Mouse (Mus musculus) R1 (cell line): ENCODE data around the gene Cacnb4.

Experiments used
- DNase-seq: peaks from one replicate; pipeline ENCODE4 v3.0.0-alpha.2; 2018; ENCODE audit warnings: low read depth, low spot score

The Cacnb4 gene

DNA sequence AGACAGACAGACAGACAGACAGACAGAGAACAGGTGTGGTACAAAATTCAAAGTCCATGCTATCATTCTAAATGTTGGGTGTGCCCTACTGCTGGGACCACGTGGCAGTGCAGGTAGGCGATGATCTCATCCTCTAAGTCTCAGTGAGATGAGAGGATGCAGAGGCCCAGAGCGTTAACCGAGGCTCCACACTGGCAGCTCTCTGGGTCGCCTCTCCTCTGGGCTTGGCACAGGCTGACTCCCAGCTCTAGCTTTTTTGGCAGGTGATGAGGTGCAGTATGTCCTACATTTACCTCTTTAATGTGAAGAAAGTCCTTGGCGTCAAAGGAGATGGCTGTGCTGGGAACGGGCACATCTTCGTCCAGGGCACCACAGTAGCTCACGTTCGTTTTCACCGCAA, 202.1 kb downstream of the Cacnb4 start:
- no peak for DNase-seq

DNA sequence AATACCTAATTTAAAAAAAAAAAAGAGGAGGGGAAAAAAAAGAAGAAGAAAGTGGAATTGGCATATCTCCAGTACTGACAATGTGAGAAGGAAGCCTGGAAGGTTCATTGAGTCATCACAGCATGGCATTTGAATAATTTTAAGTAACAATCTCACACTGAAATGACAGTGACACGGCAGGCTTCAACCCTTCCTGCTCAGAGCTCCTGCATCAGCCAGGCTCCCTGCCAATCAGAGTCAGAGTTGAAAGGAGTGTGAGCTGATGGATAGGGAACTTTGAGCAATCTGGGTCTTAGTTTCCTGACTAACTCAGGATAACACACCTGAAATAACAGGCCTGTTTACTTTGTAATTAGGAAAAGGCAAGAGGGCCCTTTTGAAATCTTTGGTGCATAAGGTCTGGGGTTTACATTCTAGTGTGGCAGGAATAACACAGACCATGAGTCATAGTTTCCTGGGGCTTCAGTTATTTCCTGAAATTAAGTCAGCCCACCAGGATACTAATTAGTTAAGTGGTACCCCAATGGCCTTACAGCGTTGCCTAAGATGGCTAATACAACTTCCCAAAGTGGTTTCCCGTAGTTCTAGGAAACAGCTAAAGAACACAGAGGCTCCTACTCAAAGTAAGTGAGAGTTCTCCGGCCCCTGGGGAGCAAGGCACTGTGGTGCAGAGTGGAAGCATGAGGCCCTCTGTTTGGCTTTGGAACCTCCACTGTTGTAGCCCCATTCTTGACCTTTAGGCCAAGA, 204.9 kb downstream of the Cacnb4 start:
- no peak for DNase-seq

DNA sequence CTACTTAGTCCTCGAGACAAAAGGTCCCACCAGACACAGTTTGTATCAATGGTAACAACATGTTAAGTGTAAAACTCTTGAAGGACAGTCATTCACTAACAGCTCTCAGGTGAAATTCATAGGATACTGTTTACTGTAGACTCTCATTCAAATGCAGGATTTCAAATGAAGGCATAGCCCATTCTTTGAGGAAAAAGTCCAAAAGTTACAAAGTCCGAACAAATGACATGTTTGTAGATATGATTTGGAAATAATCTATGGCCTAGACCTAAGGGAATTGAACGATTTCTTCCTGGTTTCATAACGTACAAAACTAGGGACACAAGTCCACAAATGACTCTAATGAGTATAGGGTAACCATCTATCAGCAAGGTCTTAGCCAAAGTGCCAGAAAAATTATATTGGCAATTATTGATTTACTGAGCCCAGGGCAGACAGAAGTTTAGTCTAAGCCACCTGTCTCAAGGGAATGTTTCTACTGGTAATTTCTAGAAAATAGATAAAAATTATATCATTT, 206.5 kb downstream of the Cacnb4 start:
- no peak for DNase-seq

DNA sequence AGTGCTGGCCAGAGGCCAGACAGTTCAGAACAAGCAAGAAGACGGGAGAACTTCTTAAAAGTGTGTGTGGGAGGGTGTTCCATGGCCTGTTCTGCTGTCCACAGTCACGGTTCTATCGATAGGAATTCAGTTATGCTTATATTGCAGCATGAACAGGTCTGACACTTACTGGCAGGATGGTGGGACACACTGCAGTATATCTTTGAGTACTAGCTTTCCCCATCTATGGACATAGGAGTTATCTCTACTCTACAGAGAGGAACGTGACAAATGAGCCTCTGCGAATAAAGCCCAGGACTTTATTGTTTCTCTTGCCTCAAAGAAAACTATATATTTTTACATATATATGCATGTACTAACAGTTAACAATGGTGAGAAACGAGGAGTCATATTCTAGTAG, 209.0 kb downstream of the Cacnb4 start:
- DNase-seq: no peak

DNA sequence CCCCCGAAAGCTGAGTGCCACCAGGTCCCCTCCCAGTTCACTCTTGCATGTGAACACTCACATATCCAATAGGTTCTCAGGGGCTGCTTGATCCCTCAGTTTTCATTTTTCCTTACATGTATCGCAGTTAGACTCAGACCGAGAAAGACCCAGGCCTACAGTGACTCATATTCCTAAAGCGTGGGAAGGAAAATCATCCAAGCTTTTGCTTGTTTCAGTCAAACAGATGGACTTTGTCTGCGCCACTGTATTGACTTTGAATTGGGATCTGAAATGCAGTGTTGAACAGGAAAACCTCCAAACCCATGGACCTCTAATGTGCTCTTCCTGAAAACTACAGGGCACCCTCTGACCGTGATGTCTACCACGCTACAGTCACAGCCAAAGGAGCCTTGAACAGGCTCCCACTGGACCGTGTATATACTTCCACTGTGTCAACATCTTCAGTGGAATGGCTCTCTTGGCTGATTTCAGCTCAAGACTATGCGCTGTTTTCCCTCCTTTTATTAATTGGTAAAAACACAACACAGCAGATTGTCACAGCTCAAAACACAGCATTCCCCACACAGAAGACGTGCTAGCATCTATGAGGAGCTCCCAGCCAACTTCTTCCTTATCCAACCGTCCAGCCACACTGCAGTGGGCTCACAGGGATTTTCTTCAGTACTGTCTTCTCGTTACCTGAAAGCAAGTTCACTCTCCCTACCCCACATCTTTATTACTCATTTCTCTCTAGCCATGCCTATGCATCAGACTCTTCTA, 215.2 kb downstream of the Cacnb4 start:
- no peak for DNase-seq

DNA sequence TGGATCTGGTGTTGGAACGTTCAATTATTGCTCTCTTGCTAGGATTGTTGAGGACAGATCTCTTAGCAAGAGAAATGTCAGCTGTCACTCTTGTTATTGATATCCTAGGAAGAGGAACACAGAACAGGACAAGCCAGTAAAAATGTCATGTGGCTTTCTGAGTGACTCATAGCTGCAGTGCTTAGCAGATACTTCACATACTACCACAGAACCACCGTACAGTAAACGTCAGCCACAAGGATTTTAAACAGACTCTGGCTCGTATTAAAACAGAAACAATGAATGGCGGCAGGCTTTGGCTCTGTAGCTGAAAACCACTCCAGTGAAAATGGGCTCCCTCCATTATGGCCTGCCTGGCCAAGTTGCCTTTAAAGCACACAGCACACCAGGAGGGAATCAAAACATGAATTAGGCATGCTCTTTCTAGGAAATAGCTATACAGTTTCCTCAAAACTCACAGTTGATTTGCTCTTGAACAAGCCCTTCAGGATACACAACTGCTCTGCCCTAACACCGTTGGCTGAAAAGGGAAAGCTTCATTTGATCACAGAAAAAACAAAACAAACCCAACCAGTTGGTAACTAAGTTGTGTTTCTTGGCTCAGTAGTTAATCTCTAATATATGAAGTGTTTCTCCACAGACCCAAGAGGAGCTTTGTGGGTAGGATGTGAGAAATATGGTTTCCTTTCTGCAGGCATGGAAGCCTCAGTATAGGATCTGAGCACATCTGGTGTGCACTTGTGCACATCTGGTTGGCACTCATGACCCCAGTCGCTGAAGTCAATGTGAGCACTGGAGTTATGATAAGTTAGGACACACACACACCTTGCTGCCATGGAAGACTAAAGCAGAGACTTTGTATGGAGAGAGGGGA, 220.8 kb downstream of the Cacnb4 start:
- DNase-seq: no peak

DNA sequence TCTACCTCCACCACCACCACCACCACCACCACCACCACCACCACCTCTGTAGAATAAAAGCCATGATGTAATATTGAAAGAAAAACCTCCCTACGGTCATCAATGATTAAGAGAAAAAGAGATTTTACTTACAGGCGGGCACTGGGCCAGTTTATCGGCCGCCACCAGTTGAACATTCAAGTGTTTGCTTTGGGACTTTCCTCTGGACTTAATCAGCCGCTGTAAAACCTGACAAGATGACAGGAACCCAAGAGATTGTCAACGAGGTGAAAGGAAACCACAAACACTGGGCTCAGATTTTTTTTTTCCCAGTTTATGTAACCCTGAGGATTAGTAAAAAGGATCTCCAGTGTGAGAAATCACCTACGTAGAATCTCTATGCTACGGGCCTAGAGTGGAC, 226.8 kb downstream of the Cacnb4 start:
- DNase-seq: no peak

DNA sequence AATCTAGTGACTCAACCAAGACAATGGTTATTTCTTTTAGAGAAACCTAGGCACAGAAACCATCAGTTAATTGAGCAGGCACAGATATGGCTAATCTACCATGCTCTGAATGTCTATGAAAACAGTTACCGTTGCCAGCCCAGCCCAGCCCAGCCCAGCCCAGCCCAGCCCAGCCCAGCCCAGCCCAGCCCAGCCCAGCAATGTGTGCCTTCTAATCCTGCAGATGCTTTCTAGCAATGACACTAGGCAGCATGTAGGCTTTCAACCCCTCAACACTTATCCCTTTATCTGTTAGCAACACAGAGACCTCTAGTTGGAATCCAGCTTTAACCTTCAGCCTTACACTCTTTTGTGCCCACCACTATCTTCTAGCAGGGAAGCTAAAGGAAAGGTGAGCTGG, 227.7 kb downstream of the Cacnb4 start:
- no peak for DNase-seq

DNA sequence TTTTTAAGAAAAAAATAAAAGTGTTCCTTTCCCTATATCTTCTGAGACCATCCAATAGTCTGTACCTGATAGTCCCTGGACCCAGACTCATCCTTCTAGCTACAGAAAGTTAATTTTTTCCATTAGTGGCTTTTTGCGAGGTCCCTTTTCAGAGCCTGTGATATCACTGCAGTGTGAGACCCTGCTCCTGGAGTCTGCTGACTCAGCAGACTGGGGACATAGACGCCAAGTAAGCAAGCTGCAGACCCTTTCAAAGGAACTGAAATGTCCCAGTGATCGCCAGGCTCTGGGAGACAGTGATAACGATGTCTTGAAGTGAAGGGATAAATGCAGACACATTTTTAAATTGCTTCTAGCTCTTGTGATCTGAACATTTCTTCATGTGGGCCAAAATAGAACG, 230.0 kb downstream of the Cacnb4 start:
- DNase-seq: no peak

DNA sequence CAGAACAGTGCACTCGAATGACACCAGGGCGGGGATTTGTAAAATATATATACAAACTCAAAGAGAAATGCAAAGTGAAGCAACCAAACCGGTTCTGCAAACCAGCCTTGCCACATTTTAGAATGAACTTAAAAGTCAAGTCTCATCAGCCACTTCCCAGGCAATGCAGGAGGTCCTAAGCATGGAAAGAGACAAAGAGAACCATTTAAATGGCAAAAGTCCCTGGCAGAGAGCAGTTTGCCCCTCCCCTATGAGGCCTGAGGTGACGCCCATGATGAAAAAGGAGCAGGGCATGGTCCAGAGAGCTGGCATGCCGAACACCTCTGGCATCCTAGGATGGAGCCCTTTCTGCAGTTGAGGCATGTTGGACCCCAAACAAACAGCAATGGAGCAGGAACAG, 234.5 kb downstream of the Cacnb4 start:
- DNase-seq: peak; percentile 21

DNA sequence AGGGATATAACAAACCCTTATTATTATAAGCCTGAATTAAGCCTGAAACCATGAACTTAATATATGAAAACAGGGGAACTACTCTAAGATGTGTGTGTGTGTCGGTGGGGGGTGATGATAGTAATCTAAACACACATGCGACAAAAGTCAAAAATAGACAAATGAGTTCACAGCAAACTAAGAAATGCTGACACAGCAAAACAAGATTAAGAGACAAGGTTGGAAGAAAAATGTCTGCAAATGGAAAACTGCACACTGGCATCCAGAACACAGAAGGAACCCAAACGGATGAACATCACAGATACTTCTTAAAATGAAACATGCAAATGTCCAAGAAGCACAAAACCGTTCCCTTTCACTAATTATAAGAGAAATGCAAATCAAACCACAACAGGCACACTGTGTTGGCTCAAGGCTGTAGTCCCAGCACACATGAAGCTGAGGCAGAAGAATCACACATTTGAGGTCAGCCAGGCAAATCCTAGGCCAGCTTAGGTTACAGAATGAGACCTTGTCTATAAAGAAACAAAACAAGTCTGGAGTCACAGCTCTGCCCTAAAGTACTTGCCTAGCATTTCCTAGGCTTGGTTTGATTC, 236.1 kb downstream of the Cacnb4 start:
- no peak for DNase-seq

DNA sequence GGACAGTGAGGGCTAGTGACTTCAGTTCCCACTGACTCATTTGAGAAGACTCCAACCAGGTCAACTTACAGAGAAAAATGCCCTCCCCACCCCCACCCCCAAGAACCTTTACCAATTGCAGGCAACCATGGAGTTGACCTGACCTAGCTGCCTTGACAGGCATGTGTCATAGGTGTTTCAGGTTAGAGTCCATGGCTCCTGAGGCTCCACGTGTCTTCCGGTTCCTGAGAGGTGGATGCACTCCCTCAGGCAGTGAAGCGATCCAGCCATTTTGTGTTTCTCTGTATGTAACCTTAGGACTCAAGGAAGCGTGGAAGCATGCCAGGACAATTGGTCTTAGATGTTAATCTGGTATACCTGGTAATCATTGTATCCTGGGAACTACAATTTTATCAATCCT, 238.2 kb downstream of the Cacnb4 start:
- no peak for DNase-seq

DNA sequence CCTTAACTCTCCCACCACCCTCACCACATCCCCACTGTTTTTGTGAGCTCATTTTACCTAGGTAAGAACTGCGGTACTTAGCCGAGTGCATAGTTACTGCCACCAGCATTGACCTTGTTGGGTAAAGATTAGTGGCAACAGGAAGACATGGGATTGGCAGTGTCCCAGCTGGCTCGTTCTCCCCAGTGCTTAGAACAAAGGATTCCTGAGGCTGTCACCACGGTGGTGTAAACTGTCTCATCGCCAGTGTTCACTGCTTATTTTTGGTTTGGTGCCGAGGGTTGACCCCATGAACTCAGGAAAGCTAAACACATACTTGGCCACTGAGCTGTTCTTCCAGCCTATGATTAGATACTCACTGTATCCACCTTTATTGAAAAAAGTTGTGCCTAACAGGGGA, 238.6 kb downstream of the Cacnb4 start:
- no peak for DNase-seq

DNA sequence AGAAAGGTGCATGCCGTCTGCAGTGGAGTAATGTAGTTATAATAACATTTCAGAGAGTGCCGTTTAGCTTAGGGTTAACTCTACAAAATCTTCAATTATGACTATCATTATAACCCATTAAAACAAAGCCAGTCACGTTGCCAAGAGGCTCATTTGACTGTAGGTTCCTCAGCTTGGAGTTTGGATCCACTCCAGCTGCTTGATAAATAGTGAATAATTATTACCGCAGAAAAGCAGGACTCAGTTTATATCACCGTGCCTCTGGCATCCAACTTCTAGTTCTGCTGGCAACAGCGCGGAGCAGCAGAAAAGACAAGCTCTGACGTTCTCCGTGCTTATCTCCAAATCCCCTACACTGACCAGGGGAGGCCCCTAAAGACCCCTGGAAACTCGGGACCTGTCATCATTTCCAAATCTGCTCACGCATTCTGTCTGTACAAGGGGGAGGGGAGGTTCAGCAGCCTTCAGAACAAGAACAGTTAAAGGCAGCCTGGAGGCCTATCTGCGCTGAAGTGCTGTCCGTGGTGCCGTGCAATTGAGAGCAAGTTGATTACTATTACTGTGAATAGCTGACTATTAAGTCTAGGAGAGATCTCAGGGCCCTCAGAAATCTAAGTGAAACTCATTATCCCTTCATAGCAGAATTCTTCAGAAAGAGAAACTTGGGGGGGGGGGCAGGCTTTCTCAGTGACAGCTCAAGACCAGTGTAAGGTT, 240.6 kb downstream of the Cacnb4 start:
- DNase-seq: no peak

DNA sequence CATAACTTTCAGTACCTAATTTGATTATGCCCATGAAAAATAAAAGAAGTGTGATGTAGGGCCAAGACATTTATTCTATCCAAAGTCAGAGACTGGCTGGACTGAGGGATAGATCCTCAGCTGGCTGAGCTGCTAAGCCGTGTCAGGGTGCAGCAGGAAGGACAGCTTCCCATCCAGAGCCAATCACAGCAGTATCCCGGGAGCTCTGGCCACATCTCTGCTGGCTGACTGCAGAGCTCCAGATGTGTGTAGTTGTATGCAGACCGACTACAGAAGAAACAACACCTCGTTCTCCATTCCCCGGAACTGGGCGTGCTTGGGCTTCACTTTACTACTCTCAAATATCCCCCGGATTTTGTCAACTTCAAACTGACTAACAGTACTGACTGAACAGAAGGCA, 243.3 kb downstream of the Cacnb4 start:
- DNase-seq: no peak

DNA sequence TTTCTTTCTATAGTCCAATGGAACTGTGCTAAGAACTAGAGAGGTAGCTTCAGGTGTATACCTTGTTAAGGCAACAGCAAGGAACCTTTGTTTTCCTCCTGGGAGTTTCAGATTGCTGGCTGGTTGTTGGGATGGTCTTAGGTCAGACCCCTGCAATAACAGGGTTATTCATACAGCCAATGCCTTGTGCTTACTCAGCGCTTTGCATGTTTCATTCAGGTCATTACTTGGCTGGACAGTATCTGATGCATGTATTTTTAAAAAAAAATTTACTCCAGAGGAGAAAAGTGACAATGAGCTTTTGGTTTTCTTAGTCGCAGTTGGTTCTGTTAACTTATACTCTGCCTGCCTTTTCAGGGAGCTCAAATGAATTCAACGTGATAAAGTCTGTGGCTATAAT, 249.2 kb downstream of the Cacnb4 start:
- DNase-seq: no peak

DNA sequence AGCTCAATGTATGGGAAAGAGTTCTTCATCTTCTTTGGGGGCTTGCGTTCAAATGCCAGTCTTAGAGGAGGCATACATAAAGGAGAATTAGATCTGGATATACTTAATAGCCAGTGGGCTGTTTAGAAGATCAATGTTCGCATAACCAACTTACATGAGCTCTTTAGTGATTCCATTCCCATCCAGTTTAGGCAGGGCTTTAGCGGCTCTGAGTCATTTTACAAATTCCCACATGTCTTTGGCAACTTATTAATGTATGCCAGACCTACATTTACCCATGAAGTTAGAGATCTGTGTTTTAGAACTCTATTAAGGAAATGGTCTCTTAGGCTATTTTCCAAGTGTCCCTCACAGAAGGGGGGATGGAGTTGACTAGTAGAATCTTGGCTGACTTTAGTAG, 250.6 kb downstream of the Cacnb4 start:
- DNase-seq: no peak

DNA sequence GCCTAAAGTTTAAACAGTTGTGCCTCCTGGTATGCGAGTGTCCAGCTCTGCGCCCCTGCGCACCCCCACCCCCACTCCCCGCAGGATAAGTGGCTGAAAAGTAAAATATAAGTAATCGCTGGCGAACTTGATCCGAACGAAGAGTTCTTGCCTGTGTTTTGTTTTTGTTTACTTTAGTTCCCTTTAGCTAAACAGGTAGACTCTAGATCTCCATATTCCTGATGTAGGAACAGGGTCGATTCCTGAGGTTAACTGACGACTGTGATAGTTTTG, 251.2 kb downstream of the Cacnb4 start:
- DNase-seq: no peak

DNA sequence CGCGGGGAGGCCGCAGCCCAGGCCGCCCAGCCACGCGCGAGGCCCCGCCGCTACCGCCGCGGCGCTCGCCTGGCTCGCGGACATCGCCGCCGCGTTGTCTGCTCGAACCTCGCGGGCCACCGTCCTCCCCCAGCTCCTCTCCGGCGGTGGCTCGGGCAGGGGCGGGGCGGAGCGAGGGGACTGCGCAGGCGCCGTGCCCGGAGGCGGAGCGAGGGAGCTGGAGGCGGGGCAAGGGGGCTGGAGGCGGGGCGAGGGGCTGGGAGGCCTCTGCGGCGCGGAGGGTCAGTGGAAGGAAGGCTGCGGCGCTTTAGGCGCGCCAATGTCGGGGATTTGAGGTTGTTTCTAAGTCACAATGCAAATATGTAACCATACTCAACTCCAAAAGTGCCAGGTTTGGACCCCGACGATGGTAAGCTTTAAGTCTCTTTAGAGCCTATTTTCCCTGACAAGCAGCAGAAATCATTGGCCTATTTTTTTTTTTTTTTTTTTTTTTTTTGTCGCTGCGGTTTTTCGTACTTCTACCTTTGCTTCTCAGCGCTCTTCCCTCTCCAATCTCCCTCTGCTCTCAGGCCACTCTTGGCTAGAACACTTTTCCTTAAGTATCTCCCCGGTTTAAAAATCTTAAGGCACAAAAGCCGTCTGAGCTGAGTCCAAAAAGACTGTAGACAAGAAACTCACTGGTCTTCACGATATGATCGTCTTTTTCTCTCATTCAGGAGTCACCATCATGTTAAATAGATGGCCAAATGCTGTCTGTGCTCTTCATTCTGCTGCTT, 251.7 kb downstream of the Cacnb4 start, which contains the start of gene Arl5a:
TSS of gene Arl5a (minus strand) at position 155 of the 776 bp plus-strand sequence.
- peak; percentile 80 for DNase-seq

DNA sequence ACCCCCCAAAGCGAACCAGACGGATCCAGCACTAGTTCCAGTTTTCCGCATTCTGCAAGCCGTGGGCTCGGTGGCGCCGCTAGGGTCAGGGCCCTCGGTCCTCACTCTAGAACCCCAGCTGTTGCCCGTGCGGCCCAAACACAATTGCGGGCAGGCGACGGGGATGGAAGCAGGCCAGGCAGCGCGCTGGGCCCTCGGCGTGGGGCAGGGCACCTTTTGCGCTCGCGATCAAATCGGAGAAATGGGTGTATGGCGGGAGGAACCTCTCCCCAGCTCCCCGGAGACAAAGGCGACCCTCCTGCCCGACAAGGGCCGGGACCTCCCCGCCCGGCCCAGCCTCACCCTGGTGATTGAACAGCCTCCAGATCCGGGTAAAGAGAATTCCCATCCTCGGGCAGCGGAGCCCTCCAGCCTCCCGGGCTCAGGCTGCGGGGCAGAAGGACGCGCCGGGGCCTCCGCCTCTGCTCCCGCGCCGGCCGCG, 252.3 kb downstream of the Cacnb4 start:
- DNase-seq: peak; percentile 74
